Mouse (Mus musculus): ENCODE measurements at regions not wholly inside any gene's neighbourhood (a gene's known extent, or its start where the extent isn't known, plus 50 kb on each side); places are given as distances from the start of the nearest gene placed in this dataset.

GRCm38 (mm10) chr3:18641688-18642087, 693.5 kb downstream of the Cypt12 start:
- H3K36me3 ChIP-seq (replicated peaks): no peaks in the 10 kb centered on the region
- no peak overlapping the region for H3K4me3 ChIP-seq
- no peaks in the 10 kb centered on the region for H3K27me3 ChIP-seq (ENCODE audit: poor library complexity, severe bottlenecking)
- no peak overlapping the region for H3K27ac ChIP-seq
- H3K9me3 ChIP-seq: no peaks in the 10 kb centered on the region
- DNase-seq (ENCODE audit: extremely low spot score, low spot score): no peak
- WGBS: 93% methylated on average over 1 of the region's 1 CpGs
- peaks cover 6% of the 10 kb centered on the region; the same call in 1 of the 2 replicates for H3K4me1 ChIP-seq

GRCm38 (mm10) chr3:18643408-18644035, 695.3 kb downstream of the Cypt12 start:
- Histone ChIP-seq H3K36me3 (replicated peaks) (no peaks in the 10 kb centered on the region), H3K4me3 (no peak overlapping the region), H3K9me3 (no peaks in the 10 kb centered on the region), H3K27ac (no peak overlapping the region), H3K4me1 (peaks cover 6% of the 10 kb centered on the region; the same call in 1 of the 2 replicates), H3K27me3 (ENCODE audit: poor library complexity, severe bottlenecking) (no peaks in the 10 kb centered on the region)
- DNase-seq (ENCODE audit: extremely low spot score, low spot score): no peak
- WGBS: 82% methylated on average over 4 of the region's 4 CpGs

- H3K4me1 ChIP-seq: peaks cover 6% of the 10 kb centered on the region; the same call in 1 of the 2 replicates
- no peaks in the 10 kb centered on the region for H3K36me3 ChIP-seq (replicated peaks)
- 55% methylated on average over 7 of the region's 7 CpGs for WGBS
- no peaks in the 10 kb centered on the region for H3K27me3 ChIP-seq (ENCODE audit: poor library complexity, severe bottlenecking)
- no peaks in the 10 kb centered on the region for H3K9me3 ChIP-seq
- DNase-seq (ENCODE audit: extremely low spot score, low spot score): no peak
- no peak overlapping the region for H3K4me3 ChIP-seq
- no peak overlapping the region for H3K27ac ChIP-seq
Measured at GRCm38 (mm10) chr3:18645481-18645880, 697.3 kb downstream of the Cypt12 start.

GRCm38 (mm10) chr3:18645927-18646326, 697.7 kb downstream of the Cypt12 start:
- H3K36me3 ChIP-seq (replicated peaks): no peaks in the 10 kb centered on the region
- WGBS: 39% methylated on average over 7 of the region's 7 CpGs
- no peak overlapping the region for H3K27ac ChIP-seq
- no peaks in the 10 kb centered on the region for H3K9me3 ChIP-seq
- no peak overlapping the region for H3K4me3 ChIP-seq
- no peak for DNase-seq (ENCODE audit: extremely low spot score, low spot score)
- peaks cover 6% of the 10 kb centered on the region; the same call in 1 of the 2 replicates for H3K4me1 ChIP-seq
- no peaks in the 10 kb centered on the region for H3K27me3 ChIP-seq (ENCODE audit: poor library complexity, severe bottlenecking)

GRCm38 (mm10) chr3:18653557-18653956, 705.3 kb downstream of the Cypt12 start:
- no peak overlapping the region for H3K4me3 ChIP-seq
- no peaks in the 10 kb centered on the region for H3K4me1 ChIP-seq
- 87% methylated on average over 1 of the region's 1 CpGs for WGBS
- H3K9me3 ChIP-seq: no peaks in the 10 kb centered on the region
- no peak overlapping the region for H3K27ac ChIP-seq
- DNase-seq (ENCODE audit: extremely low spot score, low spot score): no peak
- H3K36me3 ChIP-seq (replicated peaks): no peaks in the 10 kb centered on the region
- no peaks in the 10 kb centered on the region for H3K27me3 ChIP-seq (ENCODE audit: poor library complexity, severe bottlenecking)

- no peaks in the 10 kb centered on the region for H3K27me3 ChIP-seq (ENCODE audit: poor library complexity, severe bottlenecking)
- peaks cover 7% of the 10 kb centered on the region for H3K4me1 ChIP-seq
- H3K4me3 ChIP-seq: no peak overlapping the region
- H3K36me3 ChIP-seq (replicated peaks): no peaks in the 10 kb centered on the region
- no peaks in the 10 kb centered on the region for H3K9me3 ChIP-seq
- no peak for DNase-seq (ENCODE audit: extremely low spot score, low spot score)
- 12% methylated on average over 2 of the region's 2 CpGs for WGBS
- H3K27ac ChIP-seq: no peak overlapping the region
Measured at GRCm38 (mm10) chr3:18665738-18666137, 717.5 kb downstream of the Cypt12 start.

GRCm38 (mm10) chr3:18667726-18668125, 719.5 kb downstream of the Cypt12 start:
- 94% methylated on average over 4 of the region's 4 CpGs for WGBS
- H3K4me3 ChIP-seq: no peak overlapping the region
- H3K36me3 ChIP-seq (replicated peaks): no peaks in the 10 kb centered on the region
- no peaks in the 10 kb centered on the region for H3K27me3 ChIP-seq (ENCODE audit: poor library complexity, severe bottlenecking)
- H3K27ac ChIP-seq: no peak overlapping the region
- peaks cover 25% of the 10 kb centered on the region for H3K4me1 ChIP-seq
- DNase-seq (ENCODE audit: extremely low spot score, low spot score): no peak
- H3K9me3 ChIP-seq: no peaks in the 10 kb centered on the region

- WGBS: 88% methylated on average over 3 of the region's 3 CpGs
Measured at GRCm38 (mm10) chr3:18668936-18669335, 720.7 kb downstream of the Cypt12 start.

GRCm38 (mm10) chr3:18670203-18670700, 722.0 kb downstream of the Cypt12 start:
- H3K27me3 ChIP-seq (ENCODE audit: poor library complexity, severe bottlenecking): no peaks in the 10 kb centered on the region
- no peak overlapping the region for H3K27ac ChIP-seq
- WGBS: 95% methylated on average over 5 of the region's 5 CpGs
- H3K4me3 ChIP-seq: no peak overlapping the region
- H3K4me1 ChIP-seq: peaks cover 25% of the 10 kb centered on the region
- H3K9me3 ChIP-seq: no peaks in the 10 kb centered on the region
- DNase-seq (ENCODE audit: extremely low spot score, low spot score): no peak
- H3K36me3 ChIP-seq (replicated peaks): no peaks in the 10 kb centered on the region

More at GRCm38 (mm10) chr3:18668936-18669335, 720.7 kb downstream of the Cypt12 start:
- DNase-seq (ENCODE audit: extremely low spot score, low spot score): no peak
- Histone ChIP-seq H3K9me3 (no peaks in the 10 kb centered on the region), H3K36me3 (replicated peaks) (no peaks in the 10 kb centered on the region), H3K4me1 (peaks cover 25% of the 10 kb centered on the region), H3K27ac (no peak overlapping the region), H3K4me3 (no peak overlapping the region), H3K27me3 (ENCODE audit: poor library complexity, severe bottlenecking) (no peaks in the 10 kb centered on the region)

- 88% methylated on average over 1 of the region's 1 CpGs for WGBS
- H3K27me3 ChIP-seq (ENCODE audit: poor library complexity, severe bottlenecking): no peaks in the 10 kb centered on the region
- DNase-seq (ENCODE audit: extremely low spot score, low spot score): no peak
- H3K36me3 ChIP-seq (replicated peaks): no peaks in the 10 kb centered on the region
- H3K4me1 ChIP-seq: peaks cover 18% of the 10 kb centered on the region; the same call in 1 of the 2 replicates
- H3K27ac ChIP-seq: no peak overlapping the region
- no peaks in the 10 kb centered on the region for H3K9me3 ChIP-seq
- H3K4me3 ChIP-seq: no peak overlapping the region
Measured at GRCm38 (mm10) chr3:18671681-18672080, 723.5 kb downstream of the Cypt12 start.

GRCm38 (mm10) chr3:18683346-18684101, 735.3 kb downstream of the Cypt12 start:
- Histone ChIP-seq H3K9me3 (no peaks in the 10 kb centered on the region), H3K36me3 (replicated peaks) (no peaks in the 10 kb centered on the region), H3K4me3 (no peak overlapping the region), H3K27me3 (ENCODE audit: poor library complexity, severe bottlenecking) (no peaks in the 10 kb centered on the region), H3K27ac (no peak overlapping the region), H3K4me1 (no peaks in the 10 kb centered on the region)
- whole genome bisulfite sequencing: 93% methylated on average over 6 of the region's 6 CpGs
- DNase-seq (ENCODE audit: extremely low spot score, low spot score): no peak

- Histone ChIP-seq H3K4me3 (no peak overlapping the region), H3K27me3 (ENCODE audit: poor library complexity, severe bottlenecking) (no peaks in the 10 kb centered on the region), H3K4me1 (peaks cover 8% of the 10 kb centered on the region; the same call in 1 of the 2 replicates), H3K9me3 (no peaks in the 10 kb centered on the region), H3K27ac (no peak overlapping the region), H3K36me3 (replicated peaks) (no peaks in the 10 kb centered on the region)
- no peak for DNase-seq (ENCODE audit: extremely low spot score, low spot score)
- 84% methylated on average over 4 of the region's 4 CpGs for WGBS
Measured at GRCm38 (mm10) chr3:18695113-18695792, 747.0 kb downstream of the Cypt12 start.
